Mouse (Mus musculus): ENCODE results near the gene Sprr1b. TPM values are rescaled to one million over a fixed set of nuclear protein-coding genes. Genes with fewer than 3 reads are reported as not detected.

Gene Sprr1b
- total RNA-seq (2021): not detected
- long read RNA-seq, experiment 1: 0 reads
- long read RNA-seq, experiment 2: 0 reads

- no peak for DNase-seq
These were observed at the start of gene Sprr1b for GRCm38 (mm10) chr3:92438689-92439088. Gene Sprr1b (minus strand): TSS chr3:92438789.

GRCm38 (mm10) chr3:92486307-92486706 lies 47.7 kb upstream of the Sprr1b start:
- no peak for DNase-seq

- peak; percentile 17 to 25 for DNase-seq
These were observed 47.3 kb upstream of the Sprr1b start, which contains the start of gene Sprr1a for GRCm38 (mm10) chr3:92485863-92486262. Gene Sprr1a (minus strand): TSS chr3:92485895.

GRCm38 (mm10) chr3:92481249-92481648 lies 42.7 kb upstream of the Sprr1b start:
- DNase-seq: peak; percentile 5 to 11

GRCm38 (mm10) chr3:92470111-92470510 lies 31.5 kb upstream of the Sprr1b start:
- DNase-seq: no peak

- DNase-seq: no peak
These were observed 28.8 kb upstream of the Sprr1b start for GRCm38 (mm10) chr3:92467424-92467823.

- DNase-seq: no peak
These were observed 28.0 kb upstream of the Sprr1b start for GRCm38 (mm10) chr3:92466576-92466975.

GRCm38 (mm10) chr3:92458620-92459019 lies 20.0 kb upstream of the Sprr1b start, which contains the start of gene Sprr3:
Gene Sprr3 (minus strand): TSS chr3:92458720.
- DNase-seq: no peak

GRCm38 (mm10) chr3:92455151-92455550 lies 16.6 kb upstream of the Sprr1b start:
- no peak for DNase-seq

GRCm38 (mm10) chr3:92440177-92440576 lies 1.6 kb upstream of the Sprr1b start:
- peak in 1 of 2 experiments; percentile 8 for DNase-seq

- DNase-seq: no peak
These were observed 6.3 kb downstream of the Sprr1b start, which contains the start of gene Sprr2k for GRCm38 (mm10) chr3:92432282-92432681. Gene Sprr2k (plus strand): TSS chr3:92432582.

GRCm38 (mm10) chr3:92429323-92429722 lies 9.3 kb downstream of the Sprr1b start, which contains the start of gene Gm9774:
Gene Gm9774 (minus strand): TSS chr3:92429423.
- DNase-seq: no peak

- DNase-seq: no peak
These were observed 20.8 kb downstream of the Sprr1b start, which contains the start of gene Sprr2j-ps for GRCm38 (mm10) chr3:92417782-92418181. Gene Sprr2j-ps (plus strand): TSS chr3:92418082.

GRCm38 (mm10) chr3:92407691-92408090 lies 30.9 kb downstream of the Sprr1b start, which contains the start of gene Sprr2i:
Gene Sprr2i (plus strand): TSS chr3:92407991.
- no peak for DNase-seq

GRCm38 (mm10) chr3:92394301-92394700 lies 44.3 kb downstream of the Sprr1b start:
- no peak for DNase-seq

Other genes with a start within 250 kb of the Sprr1b start
- gene Sprr2a1, start 223.0 kb downstream of the Sprr1b start, total RNA-seq (2021): not detected
- gene Sprr2a2, start 222.9 kb downstream of the Sprr1b start, total RNA-seq (2021): not detected
- not detected for gene Sprr2a3, start 153.4 kb downstream of the Sprr1b start, total RNA-seq (2021)
- not detected for gene Sprr2b, start 122.2 kb downstream of the Sprr1b start, total RNA-seq (2021)
- gene Sprr2d, start 99.6 kb downstream of the Sprr1b start, total RNA-seq (2021): not detected
- gene Sprr2e, start 86.6 kb downstream of the Sprr1b start, total RNA-seq (2021): not detected
- not detected for gene Sprr2f, start 73.6 kb downstream of the Sprr1b start, total RNA-seq (2021)
- not detected for gene Sprr2h, start 53.1 kb downstream of the Sprr1b start, total RNA-seq (2021)
- gene Sprr2i, start 30.8 kb downstream of the Sprr1b start, total RNA-seq (2021): not detected
- not detected for gene Sprr2j-ps, start 20.7 kb downstream of the Sprr1b start, total RNA-seq (2021)
- 1 to 10 TPM; 6.5 to 6.6 TPM for gene Gm9774, start 9.4 kb downstream of the Sprr1b start, total RNA-seq (2021)
- gene Sprr2k, start 6.2 kb downstream of the Sprr1b start, total RNA-seq (2021): not detected
- not detected for gene Sprr3, start 19.9 kb upstream of the Sprr1b start, total RNA-seq (2021)
- gene Sprr1a, start 47.1 kb upstream of the Sprr1b start, total RNA-seq (2021): not detected
- gene Sprr4, start 61.7 kb upstream of the Sprr1b start, total RNA-seq (2021): not detected
- gene 2310046K23Rik, start 95.7 kb upstream of the Sprr1b start, total RNA-seq (2021): not detected
- not detected for gene Ivl, start 134.9 kb upstream of the Sprr1b start, total RNA-seq (2021)
- gene Smcp, start 150.2 kb upstream of the Sprr1b start, total RNA-seq (2021): not detected
- gene 2210017I01Rik, start 168.7 kb upstream of the Sprr1b start, total RNA-seq (2021): not detected
- not detected for gene Lce6a, start 182.9 kb upstream of the Sprr1b start, total RNA-seq (2021)
- not detected for gene Lce1a1, start 209.5 kb upstream of the Sprr1b start, total RNA-seq (2021)
- not detected for gene Lce1b, start 218.1 kb upstream of the Sprr1b start, total RNA-seq (2021)
- gene Lce1a2, start 231.5 kb upstream of the Sprr1b start, total RNA-seq (2021): not detected
- gene Lce1c, start 240.5 kb upstream of the Sprr1b start, total RNA-seq (2021): not detected
- not detected for gene Lce1d, start 248.4 kb upstream of the Sprr1b start, total RNA-seq (2021)